Mouse (Mus musculus): ENCODE results near the gene Pole3.

GRCm38 (mm10) chr4:62567696-62568095, 42.8 kb upstream of the Pole3 start:
- TF ChIP-seq POLR2A (IDR thresholded peaks at IDR 0.05; ENCODE audit: extremely low read depth, insufficient read depth, low read length) (no peak), CTCF (IDR thresholded peaks at IDR 0.05; ENCODE audit: low read depth, low read length) (no peak)
